Mouse (Mus musculus) CH12.LX (cell line): ENCODE data around the gene Zfyve16. TPM values are rescaled to one million over a fixed set of nuclear protein-coding genes. Genes with fewer than 3 reads are reported as not detected.
A peak's percentile ranks its signal among the peaks of the same experiment; 100 is the strongest.

Experiments used
- DNase-seq: peaks from one replicate; pipeline ENCODE4 v3.0.0-alpha.2; 2013; ENCODE audit errors: extremely low read depth
- H3K27ac ChIP-seq: 2 replicates; pipeline ENCODE4 v1.5.1; 2012; ENCODE audit warnings: low read depth, mild to moderate bottlenecking, control low read depth, moderate library complexity; ENCODE audit not compliant: insufficient read depth
- H3K27me3 ChIP-seq: replicated peaks from 2 replicates; pipeline ENCODE3; 2012; ENCODE audit warnings: inconsistent platforms
- H3K36me3 ChIP-seq, 2 experiments: replicated peaks in 1 of 2; 2 replicates each; pipeline versions ENCODE3 to v1.6.1; 2012; ENCODE audit warnings: inconsistent platforms in 1 of 2, low read length in 1 of 2, mild to moderate bottlenecking in 1 of 2, mixed read lengths in 1 of 2, moderate library complexity in 1 of 2; ENCODE audit not compliant: control insufficient read depth in 1 of 2, insufficient read depth in 1 of 2
- H3K4me1 ChIP-seq, 2 experiments: 2 replicates each; pipeline ENCODE4 v1.6.1; 2012; ENCODE audit warnings: inconsistent platforms in 1 of 2, moderate library complexity in 1 of 2; ENCODE audit not compliant: insufficient read depth in 2 of 2, control insufficient read depth in 1 of 2
- H3K4me2 ChIP-seq: 2 replicates; pipeline ENCODE4 v1.6.1; 2012; ENCODE audit warnings: low read depth, mild to moderate bottlenecking, control low read depth; ENCODE audit not compliant: poor library complexity, insufficient read depth, severe bottlenecking
- H3K4me3 ChIP-seq, 3 experiments: fragments of 150-350 bp in 1 of 3; sonication (generic) in 1 of 3; replicated peaks in 1 of 3; 2 replicates each; pipeline versions ENCODE3 to v1.5.1; 2011 to 2012; ENCODE audit warnings: low read depth in 2 of 3, low read length in 2 of 3, mild to moderate bottlenecking in 2 of 3, moderate library complexity in 2 of 3, control low read depth in 1 of 3, improper control_type of control experiment in 1 of 3, inconsistent platforms in 1 of 3, mixed read lengths in 1 of 3; ENCODE audit not compliant: poor library complexity in 1 of 3
- H3K79me2 ChIP-seq: replicated peaks from 2 replicates; pipeline ENCODE4 v1.6.1; 2012; ENCODE audit warnings: mild to moderate bottlenecking, moderate library complexity; ENCODE audit not compliant: control insufficient read depth, poor library complexity, insufficient read depth, severe bottlenecking; ENCODE audit errors: extremely low read depth
- H3K9ac ChIP-seq: 2 replicates; pipeline ENCODE4 v1.6.1; 2012; ENCODE audit warnings: low read depth, mild to moderate bottlenecking, control low read depth, moderate library complexity; ENCODE audit not compliant: insufficient read depth
- H3K9me3 ChIP-seq: replicated peaks from 2 replicates; pipeline ENCODE3; 2012; ENCODE audit warnings: low read length, inconsistent platforms, mixed read lengths
- BHLHE40 ChIP-seq: IDR thresholded peaks from 2 replicates; pipeline ENCODE4 v1.6.1; 2011; ENCODE audit warnings: mild to moderate bottlenecking, low read depth, low read length, improper control_type of control experiment
- CHD1 ChIP-seq: IDR thresholded peaks from 2 replicates; pipeline ENCODE4 v1.6.1; 2012; ENCODE audit warnings: low read depth, low read length, improper control_type of control experiment, inconsistent platforms
- CHD2 ChIP-seq: IDR thresholded peaks from 2 replicates; pipeline ENCODE4 v1.6.1; 2011; ENCODE audit warnings: low read length, improper control_type of control experiment
- E2F4 ChIP-seq: IDR thresholded peaks from 2 replicates; pipeline ENCODE4 v1.6.1; 2011; ENCODE audit warnings: low read depth, low read length, improper control_type of control experiment; ENCODE audit not compliant: insufficient replicate concordance
- ELF1 ChIP-seq: IDR thresholded peaks from 2 replicates; pipeline ENCODE4 v1.6.1; 2014; ENCODE audit warnings: low read depth, mild to moderate bottlenecking, inconsistent platforms, low read length, improper control_type of control experiment
- EP300 ChIP-seq: IDR thresholded peaks from 2 replicates; pipeline ENCODE4 v1.6.1; 2011; ENCODE audit warnings: low read length, improper control_type of control experiment
- ETS1 ChIP-seq: conservative IDR thresholded peaks from 2 replicates; pipeline ENCODE4 v1.6.1; 2012; ENCODE audit warnings: low read depth, mild to moderate bottlenecking, inconsistent platforms, low read length, improper control_type of control experiment, moderate library complexity
- IRF4 ChIP-seq: IDR thresholded peaks from 2 replicates; pipeline ENCODE4 v1.6.1; 2014; ENCODE audit warnings: low read depth, mild to moderate bottlenecking, inconsistent platforms, low read length, improper control_type of control experiment
- JUN ChIP-seq: IDR thresholded peaks from 2 replicates; pipeline ENCODE4 v1.6.1; 2011; ENCODE audit warnings: low read depth, mild to moderate bottlenecking, low read length, improper control_type of control experiment, moderate library complexity; ENCODE audit not compliant: insufficient read depth
- MAFK ChIP-seq: IDR thresholded peaks from 2 replicates; pipeline ENCODE4 v1.6.1; 2011; ENCODE audit warnings: low read length, improper control_type of control experiment; ENCODE audit not compliant: insufficient replicate concordance
- MAX ChIP-seq: IDR thresholded peaks from 2 replicates; pipeline ENCODE4 v1.6.1; 2011; ENCODE audit warnings: low read length, improper control_type of control experiment
- MEF2A ChIP-seq: IDR thresholded peaks from 2 replicates; pipeline ENCODE4 v1.6.1; 2014; ENCODE audit warnings: low read depth, mild to moderate bottlenecking, inconsistent platforms, low read length, improper control_type of control experiment, borderline replicate concordance
- MXI1 ChIP-seq: IDR thresholded peaks from 2 replicates; pipeline ENCODE4 v1.6.1; 2011; ENCODE audit warnings: mild to moderate bottlenecking, low read depth, low read length, improper control_type of control experiment
- MYC ChIP-seq: IDR thresholded peaks from 2 replicates; pipeline ENCODE4 v1.6.1; 2011; ENCODE audit warnings: low read depth, mild to moderate bottlenecking, improper control_type of control experiment, low read length
- NELFE ChIP-seq: IDR thresholded peaks from 2 replicates; pipeline ENCODE4 v1.6.1; 2011; ENCODE audit warnings: low read depth, low read length, improper control_type of control experiment
- POLR2A ChIP-seq: IDR thresholded peaks from 2 replicates; pipeline ENCODE4 v1.6.1; 2011; ENCODE audit warnings: low read depth, mild to moderate bottlenecking, improper control_type of control experiment, low read length
- SIN3A ChIP-seq: IDR thresholded peaks from 2 replicates; pipeline ENCODE4 v1.6.1; 2012; ENCODE audit warnings: low read length, improper control_type of control experiment, inconsistent platforms
- TCF12 ChIP-seq: IDR thresholded peaks from 2 replicates; pipeline ENCODE4 v1.6.1; 2014; ENCODE audit warnings: low read depth, mild to moderate bottlenecking, inconsistent platforms, low read length, improper control_type of control experiment
- UBTF ChIP-seq: IDR thresholded peaks from 2 replicates; pipeline ENCODE4 v1.6.1; 2012; ENCODE audit warnings: low read depth, mild to moderate bottlenecking, inconsistent platforms, low read length, improper control_type of control experiment, moderate library complexity
- USF2 ChIP-seq: conservative IDR thresholded peaks from 2 replicates; pipeline ENCODE4 v1.6.1; 2011; ENCODE audit warnings: low read depth, low read length, improper control_type of control experiment
- ZC3H11A ChIP-seq: IDR thresholded peaks from 2 replicates; pipeline ENCODE4 v1.6.1; 2012; ENCODE audit warnings: low read depth, mild to moderate bottlenecking, inconsistent platforms, low read length, improper control_type of control experiment
- ZMIZ1 ChIP-seq: IDR thresholded peaks from 2 replicates; pipeline ENCODE4 v1.6.1; 2012; ENCODE audit warnings: low read depth, mild to moderate bottlenecking, inconsistent platforms, low read length, improper control_type of control experiment
- dilution Hi-C: fragments of 300-500 bp; cut with MboI; formaldehyde crosslinking; loops from 2 replicates; pipeline ENCODE4 v1.14.3; 2020; ENCODE audit warnings: low sequenced_read_pairs; ENCODE audit not compliant: extremely low pct_unique_long_range_greater_than_20kb, extremely low pct_ligation_motif_present
- in situ Hi-C: fragments of 300-500 bp; cut with MboI; formaldehyde crosslinking; loops from 3 replicates; pipeline ENCODE4 v1.14.3; 2019; ENCODE audit warnings: low sequenced_read_pairs, low pct_ligation_motif_present, low pct_unique_long_range_greater_than_20kb, mixed read lengths
- polyA plus RNA-seq: library from polyadenylated mRNA; unstranded; fragments of >175 nt; gene quantifications from 2 replicates; pipeline ENCODE4 v1.2.1, GENCODE M21; 2012; ENCODE audit warnings: low read depth; ENCODE audit not compliant: insufficient read length
- total RNA-seq, 2 experiments: library from RNA; depleted of rRNA; stranded (reverse); fragments of 300-350 nt in 1 of 2; fragments of >200 nt in 1 of 2; gene quantifications; 2 replicates each; pipeline ENCODE4 v1.2.3; 2012 to 2014

Zfyve16 gene
- total and polyA plus RNA-seq, 3 experiments = 4.3 to 8.5 (median 8.0) TPM

GRCm38 (mm10) chr13:92529828-92530720 is 594 bp downstream of the Zfyve16 start (continued):
- peak; percentile 85 for TF ChIP-seq ZMIZ1
- TF ChIP-seq CHD1 = peak; percentile 36; the same call in 1 of the 2 replicates
- peak; percentile 63; the same call in 1 of the 2 replicates for TF ChIP-seq CHD2
- no peak for TF ChIP-seq NELFE
- no peak; the same call in 1 of the 2 replicates for TF ChIP-seq MXI1
- TF ChIP-seq MAX = no peak
- no peak for TF ChIP-seq POLR2A
- TF ChIP-seq ELF1 = no peak
- TF ChIP-seq MAFK = no peak
- no peak for TF ChIP-seq EP300
- no peak for TF ChIP-seq MYC
- peak; percentile 19 for TF ChIP-seq TCF12
- TF ChIP-seq E2F4 = no peak

GRCm38 (mm10) chr13:92523178-92523813 is 7.4 kb downstream of the Zfyve16 start:
- no peak overlapping the region for H3K4me2 ChIP-seq
- no peaks in the 10 kb centered on the region for H3K9me3 ChIP-seq
- H3K4me3 ChIP-seq = no peak overlapping the region
- H3K79me2 ChIP-seq = no peaks in the 10 kb centered on the region
- dilution Hi-C loops = no loop called here
- H3K36me3 ChIP-seq = peaks cover 21 to 38% of the 10 kb centered on the region in 2 experiments
- H3K27ac ChIP-seq = no peak overlapping the region
- in situ Hi-C loops = no loop called here
- no peak for DNase-seq
- no peaks in the 10 kb centered on the region for H3K27me3 ChIP-seq
- no peak overlapping the region for H3K9ac ChIP-seq
- H3K4me1 ChIP-seq = peaks cover 0 to 33% of the 10 kb centered on the region in 2 experiments; a peak in 2 of 4 replicates
- TF ChIP-seq JUN (no peak), MAFK (no peak), ZC3H11A (no peak), UBTF (no peak), IRF4 (no peak), ETS1 (no peak), USF2 (no peak), MEF2A (no peak), SIN3A (no peak), EP300 (no peak), BHLHE40 (no peak)
